Mouse (Mus musculus): Measurements from ENCODE around the gene Timp3. TPM values are rescaled to one million over a fixed set of nuclear protein-coding genes. Genes with fewer than 3 reads are reported as not detected.
"Not testable (repeated sequence)": the region's sequence is repeated elsewhere in the genome, so short reads cannot be mapped to it uniquely, and the experiment has no call there.

Gene Timp3
- polyA plus RNA-seq, 1 experiment, result 30.5 TPM

GRCm38 (mm10) chr10:86371561-86371960, 71.4 kb downstream of the Timp3 start:
- TF ChIP-seq CTCF (IDR thresholded peaks at IDR 0.05; ENCODE audit: borderline replicate concordance, control insufficient read depth, extremely low read depth, insufficient read depth, low read length, poor library complexity) (no peak), POLR2A (IDR thresholded peaks at IDR 0.05; ENCODE audit: control insufficient read depth, extremely low read depth, insufficient read depth, low read length, poor library complexity) (no peak)
- Histone ChIP-seq H3K27ac (ENCODE audit: control insufficient read depth, insufficient read depth, low read length) (no peak overlapping the region), H3K4me1 (replicated peaks; ENCODE audit: control insufficient read depth, insufficient read depth, low read length) (no peaks in the 10 kb centered on the region), H3K36me3 (ENCODE audit: control insufficient read depth, insufficient read depth, low read length) (no peaks in the 10 kb centered on the region), H3K27me3 (ENCODE audit: control insufficient read depth, insufficient read depth, low read length) (no peaks in the 10 kb centered on the region), H3K4me3 (ENCODE audit: control insufficient read depth, insufficient read depth, low read length) (no peak overlapping the region)
- DNase-seq, result no peak

- Histone ChIP-seq H3K4me1 (replicated peaks; ENCODE audit: control insufficient read depth, insufficient read depth, low read length) (no peaks in the 10 kb centered on the region), H3K27ac (ENCODE audit: control insufficient read depth, insufficient read depth, low read length) (no peak overlapping the region), H3K36me3 (ENCODE audit: control insufficient read depth, insufficient read depth, low read length) (no peaks in the 10 kb centered on the region), H3K27me3 (ENCODE audit: control insufficient read depth, insufficient read depth, low read length) (no peaks in the 10 kb centered on the region), H3K4me3 (ENCODE audit: control insufficient read depth, insufficient read depth, low read length) (no peak overlapping the region)
- 89% methylated on average over 2 of the region's 2 CpGs for WGBS
- no peak for DNase-seq
- TF ChIP-seq POLR2A (IDR thresholded peaks at IDR 0.05; ENCODE audit: control insufficient read depth, extremely low read depth, insufficient read depth, low read length, poor library complexity), result no peak
- no peak for TF ChIP-seq CTCF (IDR thresholded peaks at IDR 0.05; ENCODE audit: borderline replicate concordance, control insufficient read depth, extremely low read depth, insufficient read depth, low read length, poor library complexity)
Measured at GRCm38 (mm10) chr10:86374061-86374460, 73.9 kb downstream of the Timp3 start.

GRCm38 (mm10) chr10:86375903-86376302, 75.7 kb downstream of the Timp3 start:
- Histone ChIP-seq H3K4me3 (ENCODE audit: control insufficient read depth, insufficient read depth, low read length) (no peak overlapping the region), H3K36me3 (ENCODE audit: control insufficient read depth, insufficient read depth, low read length) (no peaks in the 10 kb centered on the region), H3K27ac (ENCODE audit: control insufficient read depth, insufficient read depth, low read length) (no peak overlapping the region), H3K27me3 (ENCODE audit: control insufficient read depth, insufficient read depth, low read length) (no peaks in the 10 kb centered on the region), H3K4me1 (replicated peaks; ENCODE audit: control insufficient read depth, insufficient read depth, low read length) (no peaks in the 10 kb centered on the region)
- TF ChIP-seq POLR2A (IDR thresholded peaks at IDR 0.05; ENCODE audit: control insufficient read depth, extremely low read depth, insufficient read depth, low read length, poor library complexity) (no peak), CTCF (IDR thresholded peaks at IDR 0.05; ENCODE audit: borderline replicate concordance, control insufficient read depth, extremely low read depth, insufficient read depth, low read length, poor library complexity) (no peak)
- DNase-seq, result no peak
- WGBS, result 95% methylated on average over 11 of the region's 11 CpGs

- 83% methylated on average over 8 of the region's 8 CpGs for WGBS
- no peaks in the 10 kb centered on the region for H3K27me3 ChIP-seq (ENCODE audit: control insufficient read depth, insufficient read depth, low read length)
- no peak overlapping the region for H3K4me3 ChIP-seq (ENCODE audit: control insufficient read depth, insufficient read depth, low read length)
- H3K27ac ChIP-seq (ENCODE audit: control insufficient read depth, insufficient read depth, low read length), result no peak overlapping the region
- H3K4me1 ChIP-seq (replicated peaks; ENCODE audit: control insufficient read depth, insufficient read depth, low read length), result no peaks in the 10 kb centered on the region
- H3K36me3 ChIP-seq (ENCODE audit: control insufficient read depth, insufficient read depth, low read length), result no peaks in the 10 kb centered on the region
- no peak for DNase-seq
- TF ChIP-seq POLR2A (IDR thresholded peaks at IDR 0.05; ENCODE audit: control insufficient read depth, extremely low read depth, insufficient read depth, low read length, poor library complexity), result no peak
- TF ChIP-seq CTCF (IDR thresholded peaks at IDR 0.05; ENCODE audit: borderline replicate concordance, control insufficient read depth, extremely low read depth, insufficient read depth, low read length, poor library complexity), result no peak
Measured at GRCm38 (mm10) chr10:86376392-86377185, 76.4 kb downstream of the Timp3 start.

GRCm38 (mm10) chr10:86378803-86379202, 78.6 kb downstream of the Timp3 start:
- H3K4me1 ChIP-seq (replicated peaks; ENCODE audit: control insufficient read depth, insufficient read depth, low read length); H3K4me3 ChIP-seq (ENCODE audit: control insufficient read depth, insufficient read depth, low read length); H3K36me3 ChIP-seq (ENCODE audit: control insufficient read depth, insufficient read depth, low read length); DNase-seq; H3K27ac ChIP-seq (ENCODE audit: control insufficient read depth, insufficient read depth, low read length); H3K27me3 ChIP-seq (ENCODE audit: control insufficient read depth, insufficient read depth, low read length): not testable (repeated sequence)
- 86% methylated on average over 2 of the region's 2 CpGs for WGBS

GRCm38 (mm10) chr10:86380626-86381025, 80.5 kb downstream of the Timp3 start:
- TF ChIP-seq POLR2A (IDR thresholded peaks at IDR 0.05; ENCODE audit: control insufficient read depth, extremely low read depth, insufficient read depth, low read length, poor library complexity) (no peak), CTCF (IDR thresholded peaks at IDR 0.05; ENCODE audit: borderline replicate concordance, control insufficient read depth, extremely low read depth, insufficient read depth, low read length, poor library complexity) (no peak)

More at GRCm38 (mm10) chr10:86380626-86381025, 80.5 kb downstream of the Timp3 start:
- Histone ChIP-seq H3K4me3 (ENCODE audit: control insufficient read depth, insufficient read depth, low read length) (no peak overlapping the region), H3K4me1 (replicated peaks; ENCODE audit: control insufficient read depth, insufficient read depth, low read length) (no peaks in the 10 kb centered on the region; the same call in 1 of the 2 replicates), H3K27ac (ENCODE audit: control insufficient read depth, insufficient read depth, low read length) (no peak overlapping the region), H3K36me3 (ENCODE audit: control insufficient read depth, insufficient read depth, low read length) (no peaks in the 10 kb centered on the region), H3K27me3 (ENCODE audit: control insufficient read depth, insufficient read depth, low read length) (no peaks in the 10 kb centered on the region)
- DNase-seq, result no peak
- WGBS, result 88% methylated on average over 2 of the region's 2 CpGs

Data from thymus, adult 2 months (tissue).